Mouse (Mus musculus): ENCODE results near the gene Olfr395. TPM values are rescaled to one million over a fixed set of nuclear protein-coding genes. Genes with fewer than 3 reads are reported as not detected.
"Not testable (repeated sequence)": the region's sequence is repeated elsewhere in the genome, so short reads cannot be mapped to it uniquely, and the experiment has no call there.

The Olfr395 gene
- polyA plus RNA-seq (2015; fragmentation: Nextera tagmentation; extraction: Ambion mirVana): not detected in 2 replicates

DNA sequence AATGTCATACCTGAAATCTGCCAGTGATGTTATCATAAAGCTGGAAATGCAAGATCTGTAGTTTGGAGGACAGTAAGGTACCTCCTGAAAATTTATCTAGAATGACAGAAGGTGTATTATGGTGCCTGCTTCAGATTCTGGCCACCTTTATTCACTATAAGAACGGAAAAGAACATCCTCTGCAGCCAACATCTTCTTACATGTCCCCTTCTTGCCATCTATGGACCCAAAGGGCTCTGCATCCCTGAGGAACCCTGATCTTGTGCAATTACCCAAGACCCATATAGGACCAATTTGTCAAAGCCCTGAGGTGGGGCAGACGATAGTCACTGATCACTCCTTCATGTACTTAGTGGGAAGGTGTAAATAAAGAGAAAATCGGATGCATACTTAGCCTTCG lies at the start of gene Olfr395:
Gene Olfr395, minus strand, starts transcription at position 101 of the 400 bp plus-strand sequence.
- DNase-seq (ENCODE audit: low spot score); H3K9ac ChIP-seq (replicated peaks; ENCODE audit: low read depth); H3K36me3 ChIP-seq (ENCODE audit: insufficient read depth, low read length); H3K4me2 ChIP-seq (replicated peaks; ENCODE audit: low read depth, low read length); H3K4me1 ChIP-seq (ENCODE audit: insufficient read depth, low read depth, low read length); H3K27me3 ChIP-seq (replicated peaks; ENCODE audit: insufficient read depth, low read length); ATAC-seq; H3K9me3 ChIP-seq (ENCODE audit: low read length); H3K4me3 ChIP-seq (ENCODE audit: low read depth, low read length); H3K27ac ChIP-seq (ENCODE audit: low read length): not testable (repeated sequence)
- 66% methylated on average over 4 of the region's 4 CpGs for WGBS

GRCm38 (mm10) chr11:73936377-73936776 lies 27.3 kb upstream of the Olfr395 start, which contains the start of gene Olfr23:
TSS of gene Olfr23 (plus strand) at chr11:73936677.
- DNase-seq (ENCODE audit: low spot score) (no peak), ATAC-seq (no peak)
- no peak within 1 kb of the TSS for H3K27ac ChIP-seq (ENCODE audit: low read length)
- H3K4me1 ChIP-seq (ENCODE audit: insufficient read depth, low read depth, low read length): no peaks in the 10 kb centered on the region
- no peaks in the 10 kb centered on the region for H3K27me3 ChIP-seq (replicated peaks; ENCODE audit: insufficient read depth, low read length)
- no peaks in the 10 kb centered on the region for H3K9me3 ChIP-seq (ENCODE audit: low read length)
- no peak within 1 kb of the TSS for H3K4me3 ChIP-seq (ENCODE audit: low read depth, low read length)
- no peak within 1 kb of the TSS for H3K9ac ChIP-seq (replicated peaks; ENCODE audit: low read depth)
- TF ChIP-seq EP300 (IDR thresholded peaks at IDR 0.05): no peak
- TF ChIP-seq CTCF (IDR thresholded peaks at IDR 0.05): no peak
- no peaks in the 10 kb centered on the region for H3K36me3 ChIP-seq (ENCODE audit: insufficient read depth, low read length)
- no peak within 1 kb of the TSS for H3K4me2 ChIP-seq (replicated peaks; ENCODE audit: low read depth, low read length)

DNA sequence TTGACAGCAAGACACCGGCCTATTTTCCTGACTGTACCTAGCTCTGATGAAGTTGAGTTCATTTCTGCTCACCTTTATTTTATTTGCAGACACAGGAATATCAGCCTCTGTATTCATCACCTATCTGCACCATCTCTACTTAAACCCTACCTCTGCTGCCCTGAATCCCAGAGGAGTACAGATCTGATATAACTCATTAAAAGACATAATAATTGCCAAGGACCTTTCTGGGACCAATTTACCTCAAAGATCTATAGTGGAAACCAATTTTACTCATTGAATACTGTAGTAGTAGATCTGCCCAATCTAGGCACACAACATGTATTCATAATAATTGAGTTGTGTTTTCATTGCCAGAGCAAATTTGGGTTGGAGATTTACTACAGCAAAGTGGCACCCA lies 18.4 kb downstream of the Olfr395 start, which contains the start of gene Olfr394:
Gene Olfr394, minus strand, starts transcription at position 101 of the 400 bp plus-strand sequence.
- DNase-seq (ENCODE audit: low spot score) (no peak), ATAC-seq (no peak)
- Histone ChIP-seq H3K27me3 (replicated peaks; ENCODE audit: insufficient read depth, low read length) (no peaks in the 10 kb centered on the region), H3K9me3 (ENCODE audit: low read length) (no peaks in the 10 kb centered on the region), H3K27ac (ENCODE audit: low read length) (no peak within 1 kb of the TSS), H3K36me3 (ENCODE audit: insufficient read depth, low read length) (no peaks in the 10 kb centered on the region), H3K4me2 (replicated peaks; ENCODE audit: low read depth, low read length) (no peak within 1 kb of the TSS), H3K4me3 (ENCODE audit: low read depth, low read length) (no peak within 1 kb of the TSS), H3K4me1 (ENCODE audit: insufficient read depth, low read depth, low read length) (no peaks in the 10 kb centered on the region), H3K9ac (replicated peaks; ENCODE audit: low read depth) (no peak within 1 kb of the TSS)
- 70% methylated on average over 1 of the region's 1 CpGs for WGBS
- TF ChIP-seq EP300 (IDR thresholded peaks at IDR 0.05) (no peak), CTCF (IDR thresholded peaks at IDR 0.05) (no peak)

Other genes with a start within 250 kb of the Olfr395 start
- gene Zfp735, start 220.5 kb downstream of the Olfr395 start, polyA plus RNA-seq (2015; fragmentation: Nextera tagmentation; extraction: Ambion mirVana): not detected in 2 replicates
- not detected in 2 replicates for gene Olfr389, start 128.6 kb downstream of the Olfr395 start, polyA plus RNA-seq (2015; fragmentation: Nextera tagmentation; extraction: Ambion mirVana)
- not detected in 2 replicates for gene Olfr390, start 126.3 kb downstream of the Olfr395 start, polyA plus RNA-seq (2015; fragmentation: Nextera tagmentation; extraction: Ambion mirVana)
- gene Olfr391-ps, start 106.2 kb downstream of the Olfr395 start, polyA plus RNA-seq (2015; fragmentation: Nextera tagmentation; extraction: Ambion mirVana): not detected in 2 replicates
- not detected in 2 replicates for gene Olfr392, start 92.2 kb downstream of the Olfr395 start, polyA plus RNA-seq (2015; fragmentation: Nextera tagmentation; extraction: Ambion mirVana)
- gene Olfr393, start 57.8 kb downstream of the Olfr395 start, polyA plus RNA-seq (2015; fragmentation: Nextera tagmentation; extraction: Ambion mirVana): not detected in 2 replicates
- gene Olfr394, start 18.5 kb downstream of the Olfr395 start, polyA plus RNA-seq (2015; fragmentation: Nextera tagmentation; extraction: Ambion mirVana): not detected in 2 replicates
- not detected in 2 replicates for gene Olfr23, start 27.4 kb upstream of the Olfr395 start, polyA plus RNA-seq (2015; fragmentation: Nextera tagmentation; extraction: Ambion mirVana)
- not detected in 2 replicates for gene Olfr397, start 51.5 kb upstream of the Olfr395 start, polyA plus RNA-seq (2015; fragmentation: Nextera tagmentation; extraction: Ambion mirVana)
- not detected in 2 replicates for gene Olfr398, start 81.1 kb upstream of the Olfr395 start, polyA plus RNA-seq (2015; fragmentation: Nextera tagmentation; extraction: Ambion mirVana)
- gene Olfr139, start 147.3 kb upstream of the Olfr395 start, polyA plus RNA-seq (2015; fragmentation: Nextera tagmentation; extraction: Ambion mirVana): not detected in 2 replicates
- gene Olfr399, start 147.3 kb upstream of the Olfr395 start, polyA plus RNA-seq (2015; fragmentation: Nextera tagmentation; extraction: Ambion mirVana): not detected in 2 replicates
- gene Zfp616, start 160.7 kb upstream of the Olfr395 start, polyA plus RNA-seq (2015; fragmentation: Nextera tagmentation; extraction: Ambion mirVana): not detected in 2 replicates
- not detected in 2 replicates for gene Olfr401, start 204.4 kb upstream of the Olfr395 start, polyA plus RNA-seq (2015; fragmentation: Nextera tagmentation; extraction: Ambion mirVana)
- gene Olfr402, start 244.2 kb upstream of the Olfr395 start, polyA plus RNA-seq (2015; fragmentation: Nextera tagmentation; extraction: Ambion mirVana): not detected in 2 replicates

All from lung, postnatal 0 days (tissue).